Mouse (Mus musculus) embryonic facial prominence, embryonic 14.5 days (tissue): Measurements from ENCODE around the gene Nrarp. TPM values are rescaled to one million over a fixed set of nuclear protein-coding genes. Genes with fewer than 3 reads are reported as not detected.

Experiments
- ATAC-seq: fragments of 200-750 bp; cut with Nextera tagmentation; 2 replicates; pipeline ENCODE4 v1.8.0; 2017; ENCODE audit warnings: low read depth, moderate number of reproducible peaks, moderate TSS enrichment
- DNase-seq: peaks from one replicate; pipeline ENCODE4 v3.0.0-alpha.2; 2015; ENCODE audit warnings: low spot score
- H3K27ac ChIP-seq: fragments of 300-500 bp; sonication (generic); replicated peaks from 2 replicates; pipeline ENCODE4 v1.5.1; 2014; ENCODE audit warnings: low read depth, mild to moderate bottlenecking, low read length, moderate library complexity
- H3K27me3 ChIP-seq: fragments of 300-500 bp; sonication (generic); replicated peaks from 2 replicates; pipeline ENCODE4 v1.6.1; 2014; ENCODE audit warnings: low read length; ENCODE audit not compliant: control insufficient read depth, insufficient read depth
- H3K36me3 ChIP-seq: fragments of 300-500 bp; sonication (generic); 2 replicates; pipeline ENCODE4 v1.6.1; 2014; ENCODE audit warnings: low read length, mixed read lengths; ENCODE audit not compliant: control insufficient read depth, insufficient read depth
- H3K4me1 ChIP-seq: fragments of 300-500 bp; sonication (generic); 2 replicates; pipeline ENCODE4 v1.6.1; 2014; ENCODE audit warnings: antibody characterized with exemption, low read length; ENCODE audit not compliant: control insufficient read depth, insufficient read depth
- H3K4me2 ChIP-seq: fragments of 300-500 bp; sonication (generic); 2 replicates; pipeline ENCODE4 v1.6.1; 2014; ENCODE audit warnings: low read depth, mild to moderate bottlenecking, low read length, moderate library complexity, mixed read lengths
- H3K4me3 ChIP-seq: fragments of 300-500 bp; sonication (generic); 2 replicates; pipeline ENCODE4 v1.5.1; 2014; ENCODE audit warnings: low read depth, mild to moderate bottlenecking, low read length
- H3K9ac ChIP-seq: fragments of 300-500 bp; sonication (generic); 2 replicates; pipeline ENCODE4 v1.6.1; 2014; ENCODE audit warnings: low read depth, mild to moderate bottlenecking, low read length, moderate library complexity, mixed read lengths
- H3K9me3 ChIP-seq: fragments of 300-500 bp; sonication (generic); 2 replicates; pipeline ENCODE4 v1.6.1; 2016; ENCODE audit warnings: low read length; ENCODE audit not compliant: control insufficient read depth
- WGBS: fragments of 180-500 bp; shearing (Covaris S2); extraction: QIAGEN DNeasy Blood & Tissue Kit; methylation state at CpG from one replicate; pipeline ENCODE4 v1.1.7; 2014; 5-methylcytosine and 5-hydroxymethylcytosine counted together
- polyA plus RNA-seq: library from polyadenylated mRNA; unstranded; fragments of >200 nt; fragmentation: Nextera tagmentation; extraction: Ambion mirVana; gene quantifications from 2 replicates; pipeline ENCODE4 v1.2.1, GENCODE M21; 2014

Gene Nrarp
- polyA plus RNA-seq, 1 experiment from 2014 or later: 16.5 TPM

DNA sequence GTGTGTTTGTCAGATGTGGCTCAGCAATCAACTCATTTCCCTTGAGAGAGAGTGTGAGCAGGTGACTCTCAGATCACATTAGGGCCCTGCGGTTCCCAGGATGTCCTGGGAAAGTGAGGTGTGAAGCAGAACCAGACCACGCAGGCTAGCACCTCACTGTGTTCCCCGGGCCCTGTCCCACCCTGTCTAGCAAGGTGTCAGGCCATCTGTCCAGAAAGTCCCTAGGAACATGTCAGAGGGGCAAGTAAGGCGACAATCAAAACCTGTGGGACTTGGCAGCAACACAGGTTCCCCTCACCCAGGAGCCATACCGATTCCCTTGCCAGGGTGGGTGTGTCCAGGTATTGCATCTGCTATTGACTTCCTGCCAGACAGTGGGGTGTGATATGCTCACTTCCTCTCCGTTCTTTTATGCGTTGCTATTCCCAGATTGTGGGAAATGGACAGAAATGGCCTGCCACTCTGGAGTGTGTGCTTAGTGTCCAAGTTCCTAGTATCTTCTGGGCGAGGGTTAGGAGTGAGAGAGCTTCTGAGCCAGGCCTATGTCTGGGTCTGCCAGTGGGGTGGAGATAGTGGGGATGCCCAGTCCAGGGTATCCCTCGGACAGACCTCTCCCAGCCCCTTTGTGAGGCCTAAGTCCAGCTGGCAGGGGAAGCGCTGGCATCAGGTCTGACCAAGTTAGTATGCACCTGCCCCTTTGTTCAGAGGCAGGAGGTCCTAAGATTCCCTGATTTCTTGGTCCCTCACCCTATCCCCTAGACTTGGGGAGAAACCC is 10.0 kb upstream of the Nrarp start:
- no peak for ATAC-seq

DNA sequence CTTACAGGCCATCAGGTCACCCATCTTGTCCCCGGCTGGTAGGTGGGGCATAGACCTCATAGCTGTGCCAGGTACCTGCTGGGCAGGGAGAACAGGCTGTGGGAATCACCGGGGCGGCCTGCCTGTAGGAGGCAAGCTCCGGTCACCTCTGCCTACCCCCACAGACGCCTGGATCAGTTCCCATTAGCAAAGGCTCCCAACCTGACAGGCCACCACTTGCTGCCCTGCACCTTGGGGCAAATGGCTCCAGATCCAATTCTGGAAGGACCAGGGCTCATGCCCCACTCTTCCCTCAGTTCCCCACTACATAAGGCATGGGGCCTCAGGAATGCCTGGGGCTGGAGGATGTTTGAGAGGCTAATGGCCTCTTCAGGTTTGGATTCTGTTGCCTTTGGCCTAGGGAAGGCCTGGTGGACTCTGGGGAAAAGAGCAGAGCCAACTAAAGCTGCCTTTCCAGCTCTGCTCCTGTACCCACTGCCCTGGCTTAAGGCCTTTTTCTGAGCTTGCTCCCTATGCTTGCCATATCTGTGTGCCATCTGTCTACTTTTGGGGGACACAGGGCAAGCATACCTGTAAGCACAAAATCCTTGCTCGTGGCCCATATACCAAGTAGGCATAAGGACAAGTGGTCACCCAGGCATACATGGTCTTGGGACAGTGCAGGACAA is 9.3 kb upstream of the Nrarp start:
- H3K27me3 ChIP-seq: peaks cover 4% of the 10 kb centered on the region; the same call in 1 of the 2 replicates
- no peaks in the 10 kb centered on the region; the same call in 1 of the 2 replicates for H3K4me1 ChIP-seq
- WGBS: 94% methylated on average over 2 of the region's 6 CpGs
- no peak for DNase-seq
- H3K27ac ChIP-seq: no peak overlapping the region
- ATAC-seq: no peak
- no peaks in the 10 kb centered on the region for H3K36me3 ChIP-seq
- no peak overlapping the region for H3K4me3 ChIP-seq
- H3K9ac ChIP-seq: no peak overlapping the region
- H3K9me3 ChIP-seq: no peaks in the 10 kb centered on the region
- no peak overlapping the region for H3K4me2 ChIP-seq

More for the DNA sequence above, 10.0 kb upstream of the Nrarp start:
- WGBS: 78% methylated on average over 10 of the region's 10 CpGs
- Histone ChIP-seq H3K9me3 (no peaks in the 10 kb centered on the region), H3K4me1 (no peaks in the 10 kb centered on the region; the same call in 1 of the 2 replicates), H3K9ac (no peak overlapping the region), H3K27ac (no peak overlapping the region), H3K36me3 (no peaks in the 10 kb centered on the region), H3K4me2 (no peak overlapping the region), H3K27me3 (no peaks in the 10 kb centered on the region), H3K4me3 (no peak overlapping the region)
- no peak for DNase-seq

DNA sequence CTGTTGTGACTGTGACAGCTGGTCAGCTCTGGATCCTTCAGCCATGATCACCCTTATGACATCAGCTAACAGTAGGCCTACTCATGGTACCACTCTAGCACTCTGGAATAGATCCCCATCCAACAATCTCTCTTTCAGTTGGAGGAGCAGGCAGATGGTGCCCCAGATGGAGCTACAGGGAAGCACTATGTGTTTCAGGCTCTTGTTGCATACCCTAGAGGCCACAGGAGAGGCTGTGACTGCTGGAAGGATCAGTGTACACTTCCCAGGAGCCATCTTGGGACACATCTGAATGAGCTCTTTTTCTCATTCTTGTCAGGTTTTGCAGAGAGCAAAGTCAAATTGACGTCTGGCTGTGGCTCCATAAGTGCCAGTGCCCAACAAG is 8.8 kb upstream of the Nrarp start:
- DNase-seq: no peak
- 40% methylated on average over 1 of the region's 1 CpGs for WGBS
- peaks cover 4% of the 10 kb centered on the region; the same call in 1 of the 2 replicates for H3K27me3 ChIP-seq
- no peaks in the 10 kb centered on the region for H3K36me3 ChIP-seq
- H3K9ac ChIP-seq: no peak overlapping the region
- ATAC-seq: no peak
- no peak overlapping the region for H3K4me2 ChIP-seq
- peaks cover 3% of the 10 kb centered on the region; the same call in 1 of the 2 replicates for H3K4me1 ChIP-seq
- no peak overlapping the region for H3K27ac ChIP-seq
- H3K4me3 ChIP-seq: no peak overlapping the region
- H3K9me3 ChIP-seq: no peaks in the 10 kb centered on the region

DNA sequence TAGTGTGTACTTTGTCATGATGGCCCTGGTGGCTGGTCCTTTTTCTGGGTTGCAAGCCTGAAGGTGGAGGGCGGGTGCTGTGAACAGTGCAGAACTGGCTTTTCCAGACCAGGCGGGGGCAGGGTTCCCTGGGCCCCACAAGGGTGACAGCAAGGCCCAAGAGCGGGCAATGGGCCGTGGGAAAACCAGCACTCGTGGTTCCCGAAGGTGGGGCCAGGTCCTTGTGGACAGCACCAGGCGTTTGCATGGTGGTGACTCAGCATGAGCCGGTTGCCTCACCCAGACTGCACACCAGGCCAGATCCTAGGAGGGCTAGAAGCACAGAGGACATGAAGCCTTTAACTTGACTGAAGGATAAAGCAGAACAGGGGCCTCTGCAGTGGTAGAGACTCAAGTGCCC is 7.9 kb upstream of the Nrarp start:
- Histone ChIP-seq H3K9me3 (no peaks in the 10 kb centered on the region), H3K27ac (no peak overlapping the region), H3K27me3 (peaks cover 8% of the 10 kb centered on the region), H3K9ac (no peak overlapping the region), H3K4me1 (peaks cover 12% of the 10 kb centered on the region), H3K4me2 (no peak overlapping the region), H3K36me3 (no peaks in the 10 kb centered on the region), H3K4me3 (no peak overlapping the region)
- DNase-seq: no peak
- no peak for ATAC-seq
- 67% methylated on average over 8 of the region's 8 CpGs for WGBS

DNA sequence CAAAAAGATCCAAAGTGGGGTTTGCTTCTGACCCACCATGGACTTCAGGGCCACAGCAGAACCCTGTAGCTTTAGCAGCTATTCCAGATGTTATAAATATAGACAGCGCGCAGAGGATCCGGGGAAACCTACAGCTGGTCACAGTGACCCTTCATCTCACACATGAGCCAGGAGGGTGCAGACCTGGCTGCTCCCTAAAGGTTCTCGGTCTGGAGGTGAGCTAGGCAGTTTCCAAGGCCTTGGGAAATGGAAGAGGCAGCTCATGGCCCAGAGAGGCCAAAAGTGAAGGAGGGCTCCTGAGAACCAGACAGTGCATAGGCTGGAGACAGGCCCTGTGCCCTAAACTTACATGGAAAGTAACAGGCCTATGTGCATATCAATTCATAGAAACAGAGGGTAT is 6.7 kb upstream of the Nrarp start:
- H3K9me3 ChIP-seq: no peaks in the 10 kb centered on the region
- DNase-seq: no peak
- H3K36me3 ChIP-seq: no peaks in the 10 kb centered on the region
- H3K4me2 ChIP-seq: no peak overlapping the region
- H3K9ac ChIP-seq: no peak overlapping the region
- no peak overlapping the region for H3K27ac ChIP-seq
- WGBS: 85% methylated on average over 4 of the region's 4 CpGs
- H3K4me1 ChIP-seq: peaks cover 20% of the 10 kb centered on the region
- peaks cover 16% of the 10 kb centered on the region for H3K27me3 ChIP-seq
- H3K4me3 ChIP-seq: no peak overlapping the region
- no peak for ATAC-seq

DNA sequence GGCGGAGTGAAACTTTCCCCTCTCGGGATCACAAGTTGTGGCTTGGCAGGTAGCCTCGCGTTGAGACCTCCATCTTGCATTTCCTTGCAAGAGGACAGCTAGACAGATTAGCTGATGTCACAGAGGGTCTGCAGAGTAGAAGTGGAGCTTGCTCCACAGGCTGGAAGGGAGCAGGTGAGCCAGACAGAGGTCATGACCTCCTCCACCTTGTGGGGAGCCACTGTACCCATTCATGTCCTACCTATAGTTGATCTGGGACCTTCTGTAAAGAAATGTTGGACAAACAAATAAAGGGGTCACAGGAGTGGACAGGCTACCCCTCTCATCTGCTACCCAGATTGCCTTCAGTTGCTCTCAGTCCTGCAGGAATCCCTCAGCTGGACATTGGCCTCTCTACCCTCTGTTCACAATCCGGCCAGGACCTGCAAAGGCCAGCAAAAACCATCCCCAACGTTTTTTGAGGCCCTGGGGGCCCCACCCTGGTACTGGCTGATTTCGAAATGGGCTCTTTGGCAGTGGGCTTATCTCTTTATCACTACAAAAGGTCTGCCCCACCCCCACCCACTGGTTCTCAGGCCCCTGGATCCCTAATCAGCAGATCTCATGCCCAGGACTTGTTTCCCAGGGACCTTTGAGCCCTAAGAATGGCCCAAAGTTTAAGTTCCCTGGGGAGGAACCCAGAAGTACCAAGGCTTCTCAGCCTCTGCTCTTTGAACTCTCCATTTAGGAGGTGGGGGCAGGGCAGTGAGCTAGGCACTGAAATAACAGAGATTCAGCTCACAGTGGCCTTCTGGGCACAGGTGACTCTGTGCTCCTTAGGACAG is 5.5 kb upstream of the Nrarp start:
- H3K4me2 ChIP-seq: no peak overlapping the region
- WGBS: 50% methylated on average over 7 of the region's 7 CpGs
- peaks cover 26% of the 10 kb centered on the region for H3K27me3 ChIP-seq
- DNase-seq: no peak
- no peak overlapping the region for H3K9ac ChIP-seq
- ATAC-seq: no peak
- H3K4me3 ChIP-seq: no peak overlapping the region
- H3K27ac ChIP-seq: no peak overlapping the region
- no peaks in the 10 kb centered on the region for H3K36me3 ChIP-seq
- H3K9me3 ChIP-seq: no peaks in the 10 kb centered on the region
- H3K4me1 ChIP-seq: peaks cover 20% of the 10 kb centered on the region

DNA sequence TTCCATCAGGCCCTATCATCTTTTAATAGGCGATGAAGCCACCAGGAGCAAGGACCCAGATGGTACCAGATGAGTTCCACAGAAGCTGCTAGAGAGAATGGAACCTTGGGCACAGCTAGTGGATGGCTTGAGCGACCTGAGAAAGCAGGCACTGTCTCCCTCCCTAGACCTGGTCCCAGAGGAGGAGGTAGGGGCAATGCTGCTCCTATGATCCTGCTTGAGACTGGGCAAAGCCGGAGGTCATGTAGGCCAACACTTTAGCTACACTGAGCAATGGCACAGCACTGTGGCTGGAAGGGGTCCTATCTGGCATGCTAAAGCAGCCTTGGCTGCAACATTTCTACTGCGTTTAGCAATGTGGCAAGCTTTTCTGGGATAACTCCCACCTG is 4.9 kb upstream of the Nrarp start:
- no peak overlapping the region for H3K4me3 ChIP-seq
- H3K4me1 ChIP-seq: peaks cover 20% of the 10 kb centered on the region
- no peaks in the 10 kb centered on the region for H3K36me3 ChIP-seq
- peaks cover 32% of the 10 kb centered on the region for H3K27me3 ChIP-seq
- 77% methylated on average over 4 of the region's 4 CpGs for WGBS
- DNase-seq (no peak), ATAC-seq (no peak)
- H3K9ac ChIP-seq: no peak overlapping the region; the same call in 1 of the 2 replicates
- no peaks in the 10 kb centered on the region for H3K9me3 ChIP-seq
- H3K4me2 ChIP-seq: no peak overlapping the region
- no peak overlapping the region for H3K27ac ChIP-seq

DNA sequence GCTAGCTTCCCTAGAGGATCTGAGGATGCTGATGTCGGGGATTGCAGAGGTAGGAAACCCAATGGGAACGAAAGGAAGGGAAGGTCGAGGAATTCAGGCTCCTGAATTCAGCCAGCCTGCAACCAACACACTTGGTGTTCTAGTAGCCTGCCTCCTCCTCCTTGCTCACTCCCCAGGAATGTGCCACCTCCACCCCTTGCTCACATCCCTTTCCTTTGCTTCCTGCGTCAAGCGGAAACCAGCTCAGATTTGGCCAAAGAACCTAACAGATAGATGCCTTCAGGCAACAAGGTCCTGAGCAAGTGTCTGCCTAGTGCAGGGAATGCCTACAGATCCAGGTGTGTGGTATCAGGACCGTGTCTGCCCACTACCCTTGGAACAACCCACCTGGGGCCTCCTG is 4.0 kb upstream of the Nrarp start:
- no peaks in the 10 kb centered on the region for H3K9me3 ChIP-seq
- H3K4me1 ChIP-seq: peaks cover 20% of the 10 kb centered on the region
- H3K4me3 ChIP-seq: no peak overlapping the region
- H3K27me3 ChIP-seq: peaks cover 41% of the 10 kb centered on the region
- ATAC-seq (no peak), DNase-seq (no peak)
- H3K27ac ChIP-seq: 0 out of 2 replicates have a peak overlapping the region, but pooled peaks have one; percentile 58
- H3K36me3 ChIP-seq: no peaks in the 10 kb centered on the region
- WGBS: 60% methylated on average over 6 of the region's 6 CpGs
- no peak overlapping the region for H3K4me2 ChIP-seq
- peak overlapping the region; percentile 46 for H3K9ac ChIP-seq
